Mouse (Mus musculus) E14TG2a.4 (cell line): Measurements from ENCODE around the gene Snx6.

Source experiments
- CTCF ChIP-seq: conservative IDR thresholded peaks from 2 replicates; pipeline ENCODE4 v1.5.1; 2014; ENCODE audit warnings: low read length
- NANOG ChIP-seq: IDR thresholded peaks from 2 replicates; pipeline ENCODE4 v1.6.1; 2014; ENCODE audit warnings: borderline replicate concordance, low read length, mixed read lengths

DNA sequence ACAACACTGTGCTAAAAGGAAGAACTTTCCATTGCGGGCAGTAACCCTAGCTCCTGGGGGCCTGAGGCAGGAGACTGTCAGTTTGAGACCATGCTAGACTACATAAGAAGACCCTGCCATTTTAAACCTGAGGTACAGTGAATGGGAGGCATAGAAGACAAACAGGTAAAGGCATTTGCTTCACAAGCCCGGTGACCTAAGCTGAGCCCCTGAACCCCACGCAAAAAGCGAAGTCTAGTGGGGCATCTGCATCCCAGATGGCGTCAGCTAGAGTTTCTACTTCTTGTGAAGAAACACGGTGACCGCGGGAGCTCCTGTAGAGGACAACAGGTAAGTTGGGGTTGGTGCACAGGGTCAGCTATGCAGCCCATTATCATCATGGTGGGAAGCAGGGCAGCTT is 46.9 kb downstream of the Snx6 start:
- TF ChIP-seq CTCF: no peak
- no peak for TF ChIP-seq NANOG
